Mouse (Mus musculus) left cerebral cortex, postnatal 36 days (tissue): ENCODE results near the gene Rps10. TPM values are rescaled to one million over a fixed set of nuclear protein-coding genes. Genes with fewer than 3 reads are reported as not detected.

ENCODE experiments used
- DNase-seq, 2 experiments: peaks; one replicate each; pipeline ENCODE4 v3.0.0; 2021 to 2022; ENCODE audit warnings: low spot score in 2 of 2, mixed read lengths in 1 of 2
- intact Hi-C: fragments of 180-260 bp; cut with DNase I; formaldehyde crosslinking; loops from one replicate; pipeline ENCODE4 v1.15.1; 2025
- total RNA-seq, 2 experiments: library from RNA; stranded (reverse); gene quantifications; 2 replicates each; pipeline ENCODE4 v1.2.3; 2021

The Rps10 gene
- total RNA-seq, 2 experiments from 2014 or later, result 430 to 478 TPM

DNA sequence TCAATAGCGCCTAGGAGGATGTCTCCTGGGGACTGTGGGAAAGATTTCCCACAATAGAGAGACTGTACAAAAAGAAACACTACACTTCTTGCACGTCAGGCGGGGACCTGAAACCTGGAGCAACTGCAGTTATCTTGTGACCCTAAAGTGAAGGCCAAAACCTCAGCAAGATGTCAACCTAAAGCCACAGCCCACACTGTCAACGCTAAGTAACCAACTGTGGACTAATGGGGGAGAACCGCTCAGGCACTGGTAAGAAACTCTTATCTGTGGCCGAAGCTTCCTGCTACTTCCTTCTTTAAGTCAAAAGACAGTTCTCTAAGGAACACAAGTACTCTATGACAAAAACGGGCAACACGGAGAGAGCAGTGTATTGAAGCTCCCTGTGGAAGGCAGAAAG lies 48.2 kb downstream of the Rps10 start:
- no peak for DNase-seq
- intact Hi-C loops, result no loop called here

DNA sequence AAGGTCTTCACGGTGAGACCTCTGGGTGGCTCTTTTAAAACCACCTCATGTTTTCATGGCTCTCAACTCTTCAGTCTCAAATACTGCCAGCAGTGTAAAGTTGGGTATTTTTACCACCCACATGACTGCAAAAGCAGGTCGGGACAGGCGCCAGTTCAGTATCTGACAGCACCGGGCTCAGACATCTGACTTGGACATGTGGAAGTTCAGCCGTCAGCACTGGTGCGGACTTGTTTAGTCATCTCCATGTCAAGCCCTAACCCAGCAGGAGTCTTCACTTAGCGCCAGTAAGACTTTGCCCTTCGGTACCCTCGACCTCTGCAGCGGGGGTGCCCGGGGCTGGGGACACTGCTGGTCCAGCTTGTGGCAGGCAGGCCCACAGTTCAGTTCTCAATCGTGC lies 49.2 kb downstream of the Rps10 start:
- intact Hi-C loops, result no loop called here
- DNase-seq, result peak in 1 of 2 experiments; percentile 47

DNA sequence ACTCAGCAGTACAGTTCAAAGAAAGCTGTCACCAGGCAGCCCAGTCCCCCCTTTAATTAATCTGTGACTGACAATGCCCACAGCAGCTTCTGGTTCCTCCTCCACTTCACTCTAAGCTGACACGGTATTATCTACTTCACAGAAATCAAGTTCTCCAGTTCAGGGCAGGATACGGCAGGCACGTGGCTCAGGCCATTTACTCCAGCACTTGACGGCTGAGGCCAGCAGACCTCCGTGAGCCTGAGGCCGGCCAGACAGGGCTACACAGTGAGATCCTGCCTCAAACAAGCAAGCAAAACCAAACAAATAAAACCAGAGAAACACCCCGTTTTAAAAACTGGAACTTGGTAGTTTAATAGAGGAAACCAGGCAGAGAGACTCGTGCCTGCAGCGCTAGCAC lies 49.8 kb downstream of the Rps10 start:
- intact Hi-C loops, result no loop called here
- no peak for DNase-seq

DNA sequence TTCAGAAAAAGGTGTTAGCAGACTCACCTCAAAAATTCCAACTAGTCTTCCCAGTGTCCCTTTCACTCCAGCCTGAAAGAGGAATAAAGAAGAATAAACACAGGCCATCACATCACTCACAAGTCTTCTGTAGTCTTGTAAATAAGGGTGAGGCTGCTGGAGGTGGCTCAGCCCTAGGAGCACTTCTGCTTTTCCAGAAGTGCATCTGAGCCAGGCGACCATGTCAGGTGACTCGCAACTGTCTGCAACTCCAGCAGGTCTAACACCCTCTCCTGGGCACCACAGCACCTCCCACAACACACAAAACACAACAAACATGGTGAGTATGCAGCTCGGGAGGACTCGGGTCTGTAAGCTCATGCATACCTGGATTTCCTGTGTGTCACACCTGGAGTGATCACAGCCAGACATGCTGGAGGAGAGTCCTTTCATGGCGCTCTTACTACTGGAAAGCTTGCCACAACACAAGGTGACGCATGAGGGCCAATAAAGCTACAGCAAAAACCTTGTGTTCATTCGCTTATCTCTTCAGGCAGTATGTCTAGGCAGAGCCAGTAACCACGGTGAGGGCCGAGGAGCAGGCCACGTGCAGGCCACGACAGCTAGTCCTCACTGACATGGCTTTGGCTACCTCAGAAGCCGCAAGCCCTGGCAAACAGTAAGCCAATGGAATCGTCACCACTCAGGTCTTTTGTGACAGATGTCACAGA lies 53.1 kb downstream of the Rps10 start:
- no peak for DNase-seq
- intact Hi-C loops, result no loop called here

Other genes with a start within 250 kb of the Rps10 start
- gene Grm4, start 115.3 kb downstream of the Rps10 start, total RNA-seq, result 10 to 100 TPM; 23.0 to 27.0 TPM
- gene Hmga1, start 80.2 kb downstream of the Rps10 start, total RNA-seq, result 10 to 100 TPM; 55.3 to 58.7 TPM
- 10 to 100 TPM; 85.5 to 94.2 TPM for gene AI413582, start 70.9 kb downstream of the Rps10 start, total RNA-seq
- gene Nudt3, start 13.2 kb downstream of the Rps10 start, total RNA-seq, result 100 to 1,000 TPM; 511 to 604 TPM
- gene RPS10-NUDT3, start 1.4 kb downstream of the Rps10 start, total RNA-seq, result not detected
- 100 to 1,000 TPM; 422 to 452 TPM for gene Pacsin1, start 18.8 kb upstream of the Rps10 start, total RNA-seq
- gene Spdef, start 92.3 kb upstream of the Rps10 start, total RNA-seq, result under 1 TPM; 0.48 to 0.49 TPM
- gene D17Wsu92e, start 184.0 kb upstream of the Rps10 start, total RNA-seq, result 100 to 1,000 TPM; 205 to 222 TPM
- 10 to 100 TPM; 49.7 to 53.0 TPM for gene Snrpc, start 201.5 kb upstream of the Rps10 start, total RNA-seq
- gene Uhrf1bp1, start 219.8 kb upstream of the Rps10 start, total RNA-seq, result 10 to 100 TPM; 15.7 to 24.8 TPM